Mouse (Mus musculus): ENCODE results near the gene Plekhm3. TPM values are rescaled to one million over a fixed set of nuclear protein-coding genes. Genes with fewer than 3 reads are reported as not detected.

Plekhm3 gene
- total RNA-seq, 2 experiments from 2014 or later = 3.7 to 6.5 TPM

DNA sequence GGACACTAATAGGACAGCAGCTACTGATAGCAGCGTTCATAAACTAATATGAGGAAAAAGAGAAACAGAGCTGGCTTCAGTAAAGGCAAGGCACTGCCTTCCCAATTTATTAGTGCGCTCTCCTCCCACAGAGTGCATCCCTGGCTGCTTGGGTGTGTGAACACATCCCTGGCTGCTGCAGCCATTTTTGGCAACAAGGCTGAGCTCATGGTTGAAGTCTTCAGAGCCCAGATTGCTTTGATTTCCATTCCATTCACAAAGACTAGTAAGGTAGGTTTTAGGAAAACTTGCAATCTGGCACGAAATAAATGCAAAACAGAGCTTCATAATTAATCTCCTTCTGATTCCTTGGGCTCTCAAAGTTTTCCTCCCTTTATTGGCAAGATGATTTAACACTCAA lies 71.3 kb downstream of the Plekhm3 start:
- ATAC-seq (replicated peaks; ENCODE audit: low FRiP score, poor library complexity, severe bottlenecking) = no peak

GRCm38 (mm10) chr1:64884007-64884406 lies 72.6 kb downstream of the Plekhm3 start:
- ATAC-seq (replicated peaks; ENCODE audit: low FRiP score, poor library complexity, severe bottlenecking) = no peak

DNA sequence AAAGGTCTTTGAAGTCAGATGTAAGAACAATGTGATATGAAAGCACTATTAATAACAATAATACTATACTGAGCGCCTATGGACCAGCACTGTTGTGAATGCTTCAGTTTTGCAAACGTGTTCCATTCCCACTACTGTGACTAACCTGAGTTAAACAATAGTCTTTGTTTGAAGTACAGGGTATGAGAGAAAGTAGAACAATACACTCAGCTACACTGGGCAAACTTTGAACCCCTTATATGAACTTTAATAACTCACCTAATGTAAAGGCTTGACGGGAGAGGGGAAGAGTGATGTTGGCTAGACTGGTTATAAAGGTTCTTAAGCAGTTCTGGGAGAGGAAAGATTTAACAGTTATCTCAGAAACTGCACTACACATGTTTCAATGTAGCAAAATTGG lies 76.0 kb downstream of the Plekhm3 start:
- no peak for ATAC-seq (replicated peaks; ENCODE audit: low FRiP score, poor library complexity, severe bottlenecking)

- no peak for ATAC-seq (replicated peaks; ENCODE audit: low FRiP score, poor library complexity, severe bottlenecking)
These were observed 77.8 kb downstream of the Plekhm3 start for GRCm38 (mm10) chr1:64878795-64879240.

DNA sequence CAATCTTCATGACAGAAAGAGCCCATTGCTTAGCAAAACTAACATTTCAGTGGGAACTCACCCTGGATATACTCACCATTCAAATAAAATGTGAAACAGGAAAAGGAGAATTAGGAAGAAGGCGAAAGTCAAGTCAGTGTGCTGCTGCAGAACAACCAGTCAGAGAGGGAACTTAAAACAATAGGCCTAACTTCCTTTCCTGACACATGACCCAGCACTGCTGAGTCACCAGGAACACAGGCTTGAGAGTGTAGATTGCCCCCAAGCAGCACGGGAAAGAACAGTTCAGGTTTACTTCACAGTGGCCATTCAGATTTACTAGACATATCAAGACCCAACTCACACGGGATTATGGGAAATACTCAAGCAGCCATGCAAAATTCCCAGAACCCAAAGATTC lies 80.3 kb downstream of the Plekhm3 start:
- ATAC-seq (replicated peaks; ENCODE audit: low FRiP score, poor library complexity, severe bottlenecking) = no peak

GRCm38 (mm10) chr1:64875712-64876111 lies 80.9 kb downstream of the Plekhm3 start:
- 0 out of 2 replicates have a peak, but pooled peaks have one; percentile 55 for ATAC-seq (replicated peaks; ENCODE audit: low FRiP score, poor library complexity, severe bottlenecking)

- no peak for ATAC-seq (replicated peaks; ENCODE audit: low FRiP score, poor library complexity, severe bottlenecking)
These were observed 81.5 kb downstream of the Plekhm3 start for GRCm38 (mm10) chr1:64875156-64875555.

DNA sequence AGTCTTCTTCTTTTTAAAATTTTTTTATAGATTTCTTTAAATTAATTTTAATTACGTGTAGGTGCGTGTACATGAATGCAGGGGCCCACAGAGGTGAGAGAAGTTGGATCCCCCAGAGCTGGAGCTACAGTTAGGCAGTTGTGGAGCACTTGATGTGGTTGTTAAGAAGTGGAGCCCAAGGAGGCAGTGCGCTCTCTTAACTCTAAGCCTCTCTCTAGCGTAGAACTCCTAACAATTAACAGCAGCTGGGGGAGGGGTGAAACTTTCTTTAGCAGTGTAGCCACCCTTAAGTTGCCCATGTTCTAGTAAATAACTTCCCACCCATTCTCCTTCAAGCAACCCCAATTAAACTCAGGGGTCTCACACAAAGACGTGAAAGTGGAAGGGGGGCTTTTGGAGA lies 84.7 kb downstream of the Plekhm3 start:
- ATAC-seq (replicated peaks; ENCODE audit: low FRiP score, poor library complexity, severe bottlenecking) = no peak

DNA sequence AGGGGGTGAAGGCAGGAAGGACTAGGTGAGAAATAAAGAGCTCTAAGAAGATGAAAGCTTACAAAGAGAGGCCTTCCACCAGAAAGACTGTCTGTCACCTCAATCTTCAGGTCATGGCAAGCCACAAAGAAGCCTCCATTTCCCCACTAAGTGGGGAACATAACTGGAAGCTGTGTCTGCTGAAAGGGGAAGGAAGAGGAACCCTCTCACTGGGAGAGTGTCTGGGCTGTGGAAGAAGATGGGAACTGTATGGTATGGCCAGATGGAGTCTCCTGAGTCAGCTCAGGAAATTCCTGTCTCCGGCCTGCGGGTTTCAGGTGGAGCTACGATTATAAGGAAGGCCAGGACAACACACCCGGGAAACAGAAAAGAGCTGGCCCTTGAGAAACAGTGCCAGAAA lies 88.9 kb downstream of the Plekhm3 start:
- ATAC-seq (replicated peaks; ENCODE audit: low FRiP score, poor library complexity, severe bottlenecking) = no peak

DNA sequence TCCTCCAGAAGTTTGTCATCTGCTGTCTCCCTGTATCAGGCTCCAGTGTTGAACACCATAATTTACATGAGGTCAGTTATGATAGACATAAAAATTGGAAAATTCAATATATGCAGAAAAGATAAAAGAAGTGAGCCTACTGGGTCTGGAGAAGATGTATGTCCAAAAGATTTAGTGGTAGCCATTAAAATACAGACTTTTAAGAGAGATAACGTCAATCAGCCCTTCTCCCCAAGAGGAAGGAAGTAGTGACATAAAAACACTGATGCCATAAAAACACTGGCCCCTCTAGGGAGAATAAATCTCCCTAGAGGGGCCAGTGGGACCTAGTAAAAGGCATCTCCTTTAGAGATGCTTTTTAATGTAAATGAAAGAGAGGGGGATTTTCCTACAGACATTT lies 90.5 kb downstream of the Plekhm3 start:
- no peak for ATAC-seq (replicated peaks; ENCODE audit: low FRiP score, poor library complexity, severe bottlenecking)

DNA sequence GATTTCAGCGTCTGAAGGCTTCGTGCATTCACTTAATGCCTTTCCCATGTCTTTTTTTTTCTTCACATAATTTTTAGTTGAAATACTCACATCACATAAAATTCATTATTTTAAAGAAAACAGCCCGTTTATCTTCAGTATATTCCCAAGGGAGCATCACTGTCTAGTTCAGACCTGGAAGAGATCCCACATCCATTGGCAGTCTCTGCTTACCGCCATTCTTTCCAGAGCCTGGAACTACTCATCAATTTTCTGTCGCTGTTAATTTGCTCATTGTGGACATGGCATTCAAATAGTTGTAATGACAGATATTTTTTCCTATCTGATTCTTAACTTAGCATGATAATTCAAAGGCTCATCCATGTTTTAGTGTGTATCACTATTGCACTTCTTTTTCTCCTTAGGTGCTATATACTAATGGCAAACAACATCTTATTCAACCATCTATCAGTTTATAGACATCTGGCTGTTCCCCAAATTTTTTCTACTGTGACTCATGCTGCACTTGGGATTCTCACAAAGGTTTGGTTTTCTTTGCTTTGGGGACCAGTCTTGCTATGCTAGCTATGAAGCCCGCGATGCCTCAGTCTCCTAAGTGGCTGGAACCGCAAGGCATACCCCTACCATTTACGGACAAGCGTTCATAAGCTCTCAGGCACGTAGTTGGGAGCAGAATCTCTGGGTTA lies 96.2 kb downstream of the Plekhm3 start:
- ATAC-seq (replicated peaks; ENCODE audit: low FRiP score, poor library complexity, severe bottlenecking) = no peak

GRCm38 (mm10) chr1:64859826-64860225 lies 96.8 kb downstream of the Plekhm3 start:
- no peak for ATAC-seq (replicated peaks; ENCODE audit: low FRiP score, poor library complexity, severe bottlenecking)

- ATAC-seq (replicated peaks; ENCODE audit: low FRiP score, poor library complexity, severe bottlenecking) = no peak
These were observed 101.8 kb downstream of the Plekhm3 start for GRCm38 (mm10) chr1:64854835-64855234.

- no peak for ATAC-seq (replicated peaks; ENCODE audit: low FRiP score, poor library complexity, severe bottlenecking)
These were observed 102.6 kb downstream of the Plekhm3 start for GRCm38 (mm10) chr1:64853738-64854730.

GRCm38 (mm10) chr1:64853244-64853643 lies 103.4 kb downstream of the Plekhm3 start:
- ATAC-seq (replicated peaks; ENCODE audit: low FRiP score, poor library complexity, severe bottlenecking) = no peak

- ATAC-seq (replicated peaks; ENCODE audit: low FRiP score, poor library complexity, severe bottlenecking) = no peak
These were observed 104.4 kb downstream of the Plekhm3 start for GRCm38 (mm10) chr1:64852272-64852671.

DNA sequence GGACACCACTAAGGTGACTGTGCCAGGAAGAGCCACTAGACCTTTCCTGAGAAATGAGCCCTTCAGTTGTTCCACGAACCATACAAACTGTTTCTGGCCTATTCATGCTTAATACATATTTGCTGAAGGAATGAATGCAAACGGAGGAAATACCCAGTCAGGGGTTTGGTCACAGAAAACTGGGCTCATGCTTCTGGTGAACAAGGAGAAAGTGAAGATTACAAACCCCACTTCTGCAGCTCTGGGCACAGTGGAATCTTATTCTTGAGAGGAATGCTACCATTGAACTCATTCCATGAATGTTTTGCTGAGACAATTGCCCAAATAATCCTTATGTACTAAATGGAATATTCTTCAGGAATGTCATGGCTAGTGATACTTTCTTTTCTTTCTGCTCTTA lies 106.3 kb downstream of the Plekhm3 start:
- no peak for ATAC-seq (replicated peaks; ENCODE audit: low FRiP score, poor library complexity, severe bottlenecking)

GRCm38 (mm10) chr1:64848996-64849395 lies 107.6 kb downstream of the Plekhm3 start:
- ATAC-seq (replicated peaks; ENCODE audit: low FRiP score, poor library complexity, severe bottlenecking) = no peak

GRCm38 (mm10) chr1:64848081-64848480 lies 108.5 kb downstream of the Plekhm3 start:
- ATAC-seq (replicated peaks; ENCODE audit: low FRiP score, poor library complexity, severe bottlenecking) = no peak

DNA sequence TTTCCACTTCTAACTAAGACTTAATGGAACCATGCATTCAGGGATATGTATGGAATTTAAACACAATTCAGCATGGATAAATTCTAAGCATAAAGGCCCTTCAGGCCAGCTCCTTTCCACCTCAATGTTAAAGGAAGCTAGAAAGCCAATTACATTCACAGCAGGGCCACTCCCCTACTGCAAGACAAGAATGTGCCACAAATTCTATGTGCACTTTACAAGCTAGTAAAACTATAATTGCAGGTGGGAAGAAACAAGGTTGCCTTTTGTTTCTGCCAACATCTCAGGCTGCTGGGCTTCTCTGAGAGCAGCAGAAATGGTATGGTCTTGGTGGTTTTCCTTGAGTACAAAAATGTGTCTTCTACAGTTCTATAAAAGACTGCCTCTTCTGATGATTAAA lies 109.1 kb downstream of the Plekhm3 start:
- no peak for ATAC-seq (replicated peaks; ENCODE audit: low FRiP score, poor library complexity, severe bottlenecking)

DNA sequence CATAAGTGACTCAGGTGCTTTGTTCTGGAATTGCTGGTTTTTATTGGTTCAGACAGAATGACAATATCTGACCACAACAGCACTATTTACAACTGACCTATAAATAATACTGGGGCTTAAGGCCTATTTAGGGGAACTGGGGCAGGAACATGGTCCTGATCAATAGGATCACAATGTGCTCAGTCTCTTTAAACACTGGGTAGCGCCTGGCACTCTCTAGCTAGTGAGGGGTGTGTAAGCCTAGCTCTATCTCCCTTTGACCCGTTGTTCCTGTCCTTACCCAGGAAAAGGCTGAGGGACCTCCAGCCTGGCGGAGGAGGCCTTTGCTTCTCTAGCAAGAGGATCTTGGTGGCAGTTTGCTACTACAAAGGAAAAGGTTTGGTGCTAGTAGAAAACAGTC lies 111.6 kb downstream of the Plekhm3 start:
- ATAC-seq (replicated peaks; ENCODE audit: low FRiP score, poor library complexity, severe bottlenecking) = no peak
